13 mouse cellular contexts compared by ENCODE assay signal in the genomic region with DNA sequence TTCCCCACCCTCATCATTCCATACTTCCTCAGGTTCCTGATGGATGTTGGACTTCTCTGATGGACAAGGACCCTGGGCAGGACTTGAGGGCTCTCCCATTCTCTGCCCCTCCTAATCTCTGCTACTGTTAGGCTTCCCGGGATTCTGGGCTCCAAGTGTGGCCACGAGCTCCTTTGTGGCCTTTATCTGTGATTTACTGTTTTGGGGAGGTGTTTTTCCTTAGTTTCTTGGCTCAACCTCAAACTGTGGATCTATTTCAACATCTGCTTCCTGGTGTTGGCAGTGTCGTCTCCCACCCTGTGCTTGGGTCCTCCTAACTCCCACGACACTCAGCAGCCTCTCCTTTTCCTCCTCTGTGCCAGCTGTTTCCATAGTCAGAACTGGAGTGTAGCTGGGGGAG.
A peak's percentile ranks its signal among the peaks of the same experiment; 100 is the strongest.
DNase-seq lines count a peak whose midpoint lies in the region; ATAC-seq lines count a peak whose summit lies in the region.
"Had no signal": no experiment of that assay in that cellular context is flagged by ENCODE, and none has a peak within 500 bp of the region (broad histone marks: within the 10 kb centered on the region; RNA-seq: fewer than 3 reads in every experiment).

No protein-coding gene starts in this region.

- no peak overlapping the region for H3K4me2 ChIP-seq in forebrain, embryonic 11.5 days (ENCODE audit: low read depth, low read length, severe bottlenecking)
- H3K4me2 ChIP-seq in kidney, embryonic 14.5 days (replicated peaks; ENCODE audit: low read depth, low read length) = no peak overlapping the region

- no peaks in the 10 kb centered on the region for H3K27me3 ChIP-seq in forebrain, embryonic 11.5 days (ENCODE audit: control insufficient read depth, insufficient read depth, low read length)
- H3K27me3 ChIP-seq in kidney, embryonic 14.5 days (ENCODE audit: control insufficient read depth, insufficient read depth, low read length) = 0 out of 2 replicates have a peak, but pooled peaks cover 3% of the 10 kb centered on the region

- no peak overlapping the region for H3K4me3 ChIP-seq in forebrain, embryonic 11.5 days (ENCODE audit: low read depth, low read length)
- H3K4me3 ChIP-seq in kidney, embryonic 14.5 days (ENCODE audit: low read length) = no peak overlapping the region

- H3K9me3 ChIP-seq in forebrain, embryonic 11.5 days (ENCODE audit: control insufficient read depth, low read length) = no peaks in the 10 kb centered on the region
- no peaks in the 10 kb centered on the region for H3K9me3 ChIP-seq in kidney, embryonic 14.5 days (ENCODE audit: control insufficient read depth, low read length)

- peak overlapping the region; percentile 48; the same call in 1 of the 2 replicates for H3K27ac ChIP-seq in forebrain, embryonic 11.5 days (ENCODE audit: low read depth, low read length)
- no peak overlapping the region for H3K27ac ChIP-seq in kidney, embryonic 14.5 days (ENCODE audit: low read depth, low read length)
- H3K27ac ChIP-seq: liver, embryonic 14.5 days had no signal

- no peaks in the 10 kb centered on the region for H3K36me3 ChIP-seq in forebrain, embryonic 11.5 days (ENCODE audit: control insufficient read depth, insufficient read depth, low read length)
- H3K36me3 ChIP-seq in kidney, embryonic 14.5 days (ENCODE audit: control insufficient read depth, insufficient read depth, low read length) = no peaks in the 10 kb centered on the region

- H3K9ac ChIP-seq in forebrain, embryonic 11.5 days (ENCODE audit: low read length) = no peak overlapping the region
- H3K9ac ChIP-seq in kidney, embryonic 14.5 days (ENCODE audit: low read depth, low read length) = no peak overlapping the region
- H3K9ac ChIP-seq: liver, embryonic 14.5 days had no signal

- 50% methylated on average over 4 of the region's 4 CpGs for WGBS in forebrain, embryonic 11.5 days
- WGBS in kidney, embryonic 14.5 days = 5% methylated on average over 4 of the region's 4 CpGs

- 0 out of 2 replicates have a peak, but pooled peaks have one; percentile 18 for ATAC-seq in forebrain, embryonic 11.5 days (replicated peaks; ENCODE audit: low FRiP score)
- ATAC-seq in kidney, embryonic 14.5 days (ENCODE audit: low FRiP score, low TSS enrichment) = 0 out of 2 replicates have a peak, but pooled peaks have one; percentile 32
- no peak for ATAC-seq in frontal cortex, adult (ENCODE audit: low TSS enrichment)

- peak; percentile 30 for DNase-seq in adrenal gland, adult 2 months
- no peak for DNase-seq in adrenal gland, postnatal 14 days
- no peak for DNase-seq in forebrain, embryonic 11.5 days (ENCODE audit: low spot score)
- DNase-seq in lung, postnatal 10 days = peak; percentile 40
- no peak for DNase-seq in testis, postnatal 14 days (ENCODE audit: low spot score)
- no peak for DNase-seq in embryo, embryonic 10 days (ENCODE audit: low spot score)
- DNase-seq: cerebellum, adult 2 months; embryo, embryonic 11 days; gastrocnemius, postnatal 10 days; heart, postnatal 10 days had no signal

- H3K4me1 ChIP-seq in forebrain, embryonic 11.5 days (replicated peaks; ENCODE audit: control insufficient read depth, insufficient read depth, low read length) = peaks cover 5% of the 10 kb centered on the region; the same call in 1 of the 2 replicates
- H3K4me1 ChIP-seq in kidney, embryonic 14.5 days (ENCODE audit: control insufficient read depth, insufficient read depth, low read length) = peaks cover 5% of the 10 kb centered on the region; the same call in 1 of the 2 replicates

Comparison
In these comparisons a context has a peak if more than half of its experiments do, and no peak if none do; other contexts are left out.
1. DNase-seq: peak in adrenal gland, adult 2 months (single experiment) and lung, postnatal 10 days (single experiment); none in adrenal gland, postnatal 14 days (single experiment), forebrain, embryonic 11.5 days (single experiment), testis, postnatal 14 days (single experiment) and embryo, embryonic 10 days (single experiment).